Mouse (Mus musculus): ENCODE measurements around the gene Ehf. TPM values are rescaled to one million over a fixed set of nuclear protein-coding genes. Genes with fewer than 3 reads are reported as not detected.
A peak's percentile ranks its signal among the peaks of the same experiment; 100 is the strongest.

Gene Ehf
- polyA plus RNA-seq (2014; fragmentation: Nextera tagmentation; extraction: Ambion mirVana) = 0.33 TPM in 1 of 2 replicates, not detected in the other

- Histone ChIP-seq H3K4me1 (ENCODE audit: control insufficient read depth, insufficient read depth, low read length) (peaks cover 11% of the 10 kb centered on the region), H3K36me3 (ENCODE audit: control insufficient read depth, insufficient read depth, low read length) (no peaks in the 10 kb centered on the region), H3K9me3 (replicated peaks; ENCODE audit: control insufficient read depth, low read length) (no peaks in the 10 kb centered on the region), H3K27ac (ENCODE audit: low read depth, low read length) (no peak within 1 kb of the TSS), H3K4me2 (no peak within 1 kb of the TSS), H3K9ac (ENCODE audit: low read depth, low read length) (no peak within 1 kb of the TSS), H3K27me3 (ENCODE audit: control insufficient read depth, insufficient read depth, low read length) (no peaks in the 10 kb centered on the region; the same call in 1 of the 2 replicates), H3K4me3 (ENCODE audit: low read depth, low read length) (no peak within 1 kb of the TSS)
- ATAC-seq (replicated peaks; ENCODE audit: insufficient number of reproducible peaks, low FRiP score, low TSS enrichment) = no peak
- WGBS (ENCODE audit: insufficient replicate concordance) = 36% methylated on average over 9 of the region's 9 CpGs
Observed at GRCm38 (mm10) chr2:103303132-103303531, at the start of gene Ehf. Gene Ehf, minus strand, starts transcription at chr2:103303278.

GRCm38 (mm10) chr2:103347417-103347891 is 44.4 kb upstream of the Ehf start:
- H3K36me3 ChIP-seq (ENCODE audit: control insufficient read depth, insufficient read depth, low read length) = no peaks in the 10 kb centered on the region
- H3K4me3 ChIP-seq (ENCODE audit: low read depth, low read length) = no peak overlapping the region
- 0 out of 2 replicates have a peak overlapping the region, but pooled peaks have one; percentile 6 for H3K4me2 ChIP-seq
- ATAC-seq (replicated peaks; ENCODE audit: insufficient number of reproducible peaks, low FRiP score, low TSS enrichment) = no peak
- H3K27me3 ChIP-seq (ENCODE audit: control insufficient read depth, insufficient read depth, low read length) = 0 out of 2 replicates have a peak, but pooled peaks cover 2% of the 10 kb centered on the region
- 0% methylated on average over 5 of the region's 5 CpGs for WGBS (ENCODE audit: insufficient replicate concordance)
- H3K27ac ChIP-seq (ENCODE audit: low read depth, low read length) = no peak overlapping the region
- H3K9me3 ChIP-seq (replicated peaks; ENCODE audit: control insufficient read depth, low read length) = no peaks in the 10 kb centered on the region
- no peaks in the 10 kb centered on the region for H3K4me1 ChIP-seq (ENCODE audit: control insufficient read depth, insufficient read depth, low read length)
- no peak overlapping the region for H3K9ac ChIP-seq (ENCODE audit: low read depth, low read length)

GRCm38 (mm10) chr2:103346751-103347289 is 43.7 kb upstream of the Ehf start:
- ATAC-seq (replicated peaks; ENCODE audit: insufficient number of reproducible peaks, low FRiP score, low TSS enrichment) = no peak
- 0 out of 2 replicates have a peak, but pooled peaks cover 2% of the 10 kb centered on the region for H3K27me3 ChIP-seq (ENCODE audit: control insufficient read depth, insufficient read depth, low read length)
- no peaks in the 10 kb centered on the region for H3K9me3 ChIP-seq (replicated peaks; ENCODE audit: control insufficient read depth, low read length)
- H3K4me3 ChIP-seq (ENCODE audit: low read depth, low read length) = no peak overlapping the region
- H3K36me3 ChIP-seq (ENCODE audit: control insufficient read depth, insufficient read depth, low read length) = no peaks in the 10 kb centered on the region
- no peak overlapping the region for H3K4me2 ChIP-seq
- no peak overlapping the region for H3K9ac ChIP-seq (ENCODE audit: low read depth, low read length)
- no peaks in the 10 kb centered on the region for H3K4me1 ChIP-seq (ENCODE audit: control insufficient read depth, insufficient read depth, low read length)
- WGBS (ENCODE audit: insufficient replicate concordance) = 64% methylated on average over 3 of the region's 3 CpGs
- no peak overlapping the region for H3K27ac ChIP-seq (ENCODE audit: low read depth, low read length)

- H3K27me3 ChIP-seq (ENCODE audit: control insufficient read depth, insufficient read depth, low read length) = no peaks in the 10 kb centered on the region
- WGBS (ENCODE audit: insufficient replicate concordance) = 77% methylated on average over 7 of the region's 7 CpGs
Observed at GRCm38 (mm10) chr2:103343611-103344010, 40.5 kb upstream of the Ehf start.

GRCm38 (mm10) chr2:103342123-103342522 is 39.0 kb upstream of the Ehf start:
- no peak overlapping the region for H3K9ac ChIP-seq (ENCODE audit: low read depth, low read length)
- H3K4me1 ChIP-seq (ENCODE audit: control insufficient read depth, insufficient read depth, low read length) = no peaks in the 10 kb centered on the region
- no peak overlapping the region for H3K27ac ChIP-seq (ENCODE audit: low read depth, low read length)
- 79% methylated on average over 1 of the region's 1 CpGs for WGBS (ENCODE audit: insufficient replicate concordance)
- no peaks in the 10 kb centered on the region for H3K9me3 ChIP-seq (replicated peaks; ENCODE audit: control insufficient read depth, low read length)
- no peaks in the 10 kb centered on the region for H3K36me3 ChIP-seq (ENCODE audit: control insufficient read depth, insufficient read depth, low read length)
- no peak overlapping the region for H3K4me3 ChIP-seq (ENCODE audit: low read depth, low read length)
- no peak for ATAC-seq (replicated peaks; ENCODE audit: insufficient number of reproducible peaks, low FRiP score, low TSS enrichment)
- H3K4me2 ChIP-seq = no peak overlapping the region
- H3K27me3 ChIP-seq (ENCODE audit: control insufficient read depth, insufficient read depth, low read length) = no peaks in the 10 kb centered on the region

More at GRCm38 (mm10) chr2:103343611-103344010, 40.5 kb upstream of the Ehf start:
- Histone ChIP-seq H3K4me2 (no peak overlapping the region), H3K36me3 (ENCODE audit: control insufficient read depth, insufficient read depth, low read length) (no peaks in the 10 kb centered on the region), H3K4me1 (ENCODE audit: control insufficient read depth, insufficient read depth, low read length) (no peaks in the 10 kb centered on the region), H3K4me3 (ENCODE audit: low read depth, low read length) (no peak overlapping the region), H3K9me3 (replicated peaks; ENCODE audit: control insufficient read depth, low read length) (no peaks in the 10 kb centered on the region), H3K27ac (ENCODE audit: low read depth, low read length) (no peak overlapping the region), H3K9ac (ENCODE audit: low read depth, low read length) (no peak overlapping the region)
- ATAC-seq (replicated peaks; ENCODE audit: insufficient number of reproducible peaks, low FRiP score, low TSS enrichment) = no peak

GRCm38 (mm10) chr2:103341375-103341971 is 38.4 kb upstream of the Ehf start:
- Histone ChIP-seq H3K9me3 (replicated peaks; ENCODE audit: control insufficient read depth, low read length) (no peaks in the 10 kb centered on the region), H3K27me3 (ENCODE audit: control insufficient read depth, insufficient read depth, low read length) (no peaks in the 10 kb centered on the region), H3K36me3 (ENCODE audit: control insufficient read depth, insufficient read depth, low read length) (no peaks in the 10 kb centered on the region), H3K4me3 (ENCODE audit: low read depth, low read length) (no peak overlapping the region), H3K4me2 (no peak overlapping the region), H3K4me1 (ENCODE audit: control insufficient read depth, insufficient read depth, low read length) (no peaks in the 10 kb centered on the region), H3K27ac (ENCODE audit: low read depth, low read length) (no peak overlapping the region), H3K9ac (ENCODE audit: low read depth, low read length) (no peak overlapping the region)
- WGBS (ENCODE audit: insufficient replicate concordance) = 79% methylated on average over 1 of the region's 1 CpGs
- no peak for ATAC-seq (replicated peaks; ENCODE audit: insufficient number of reproducible peaks, low FRiP score, low TSS enrichment)

- Histone ChIP-seq H3K27ac (ENCODE audit: low read depth, low read length) (no peak overlapping the region), H3K9ac (ENCODE audit: low read depth, low read length) (no peak overlapping the region), H3K4me1 (ENCODE audit: control insufficient read depth, insufficient read depth, low read length) (no peaks in the 10 kb centered on the region), H3K9me3 (replicated peaks; ENCODE audit: control insufficient read depth, low read length) (no peaks in the 10 kb centered on the region), H3K4me2 (no peak overlapping the region), H3K27me3 (ENCODE audit: control insufficient read depth, insufficient read depth, low read length) (no peaks in the 10 kb centered on the region), H3K36me3 (ENCODE audit: control insufficient read depth, insufficient read depth, low read length) (no peaks in the 10 kb centered on the region), H3K4me3 (ENCODE audit: low read depth, low read length) (no peak overlapping the region)
- no peak for ATAC-seq (replicated peaks; ENCODE audit: insufficient number of reproducible peaks, low FRiP score, low TSS enrichment)
- 83% methylated on average over 6 of the region's 6 CpGs for WGBS (ENCODE audit: insufficient replicate concordance)
Observed at GRCm38 (mm10) chr2:103338706-103339105, 35.6 kb upstream of the Ehf start.

GRCm38 (mm10) chr2:103337370-103337769 is 34.3 kb upstream of the Ehf start:
- ATAC-seq (replicated peaks; ENCODE audit: insufficient number of reproducible peaks, low FRiP score, low TSS enrichment) = no peak
- Histone ChIP-seq H3K27ac (ENCODE audit: low read depth, low read length) (no peak overlapping the region), H3K9ac (ENCODE audit: low read depth, low read length) (no peak overlapping the region), H3K4me2 (no peak overlapping the region), H3K36me3 (ENCODE audit: control insufficient read depth, insufficient read depth, low read length) (no peaks in the 10 kb centered on the region), H3K9me3 (replicated peaks; ENCODE audit: control insufficient read depth, low read length) (no peaks in the 10 kb centered on the region), H3K4me1 (ENCODE audit: control insufficient read depth, insufficient read depth, low read length) (no peaks in the 10 kb centered on the region), H3K4me3 (ENCODE audit: low read depth, low read length) (no peak overlapping the region), H3K27me3 (ENCODE audit: control insufficient read depth, insufficient read depth, low read length) (no peaks in the 10 kb centered on the region)
- 77% methylated on average over 3 of the region's 3 CpGs for WGBS (ENCODE audit: insufficient replicate concordance)

- Histone ChIP-seq H3K4me3 (ENCODE audit: low read depth, low read length) (no peak overlapping the region), H3K9ac (ENCODE audit: low read depth, low read length) (no peak overlapping the region), H3K9me3 (replicated peaks; ENCODE audit: control insufficient read depth, low read length) (no peaks in the 10 kb centered on the region), H3K4me1 (ENCODE audit: control insufficient read depth, insufficient read depth, low read length) (no peaks in the 10 kb centered on the region), H3K27me3 (ENCODE audit: control insufficient read depth, insufficient read depth, low read length) (no peaks in the 10 kb centered on the region), H3K27ac (ENCODE audit: low read depth, low read length) (no peak overlapping the region), H3K36me3 (ENCODE audit: control insufficient read depth, insufficient read depth, low read length) (no peaks in the 10 kb centered on the region), H3K4me2 (no peak overlapping the region)
- WGBS (ENCODE audit: insufficient replicate concordance) = 76% methylated on average over 11 of the region's 11 CpGs
- ATAC-seq (replicated peaks; ENCODE audit: insufficient number of reproducible peaks, low FRiP score, low TSS enrichment) = no peak
Observed at GRCm38 (mm10) chr2:103336621-103337020, 33.5 kb upstream of the Ehf start.
